Mouse (Mus musculus) hindbrain, embryonic 12.5 days (tissue): Measurements from ENCODE around the gene Atp6v1g2. TPM values are rescaled to one million over a fixed set of nuclear protein-coding genes. Genes with fewer than 3 reads are reported as not detected.

ENCODE experiments used
- ATAC-seq: fragments of 200-750 bp; cut with Nextera tagmentation; 2 replicates; pipeline ENCODE4 v1.8.0; 2017; ENCODE audit warnings: moderate TSS enrichment; ENCODE audit not compliant: low FRiP score
- H3K27ac ChIP-seq: fragments of 300-500 bp; sonication (generic); 2 replicates; pipeline ENCODE4 v1.5.1; 2016; ENCODE audit warnings: mild to moderate bottlenecking
- H3K27me3 ChIP-seq: fragments of 300-500 bp; sonication (generic); 2 replicates; pipeline ENCODE4 v1.6.1; 2016; ENCODE audit warnings: mild to moderate bottlenecking
- H3K36me3 ChIP-seq: fragments of 300-500 bp; sonication (generic); 2 replicates; pipeline ENCODE4 v1.6.1; 2016; ENCODE audit warnings: mild to moderate bottlenecking
- H3K4me1 ChIP-seq: fragments of 300-500 bp; sonication (generic); 2 replicates; pipeline ENCODE4 v1.6.1; 2016
- H3K4me2 ChIP-seq: fragments of 300-500 bp; sonication (generic); replicated peaks from 2 replicates; pipeline ENCODE4 v1.6.1; 2016; ENCODE audit warnings: mild to moderate bottlenecking
- H3K4me3 ChIP-seq: fragments of 300-500 bp; sonication (generic); 2 replicates; pipeline ENCODE4 v1.5.1; 2016; ENCODE audit warnings: mild to moderate bottlenecking
- H3K9ac ChIP-seq: fragments of 300-500 bp; sonication (generic); 2 replicates; pipeline ENCODE4 v1.6.1; 2016; ENCODE audit warnings: mild to moderate bottlenecking, moderate library complexity
- H3K9me3 ChIP-seq: fragments of 300-500 bp; sonication (generic); replicated peaks from 2 replicates; pipeline ENCODE4 v1.6.1; 2016; ENCODE audit warnings: mild to moderate bottlenecking
- WGBS: fragments of 180-500 bp; shearing (Covaris S2); methylation state at CpG from one replicate; pipeline ENCODE4 v1.1.7; 2016; 5-methylcytosine and 5-hydroxymethylcytosine counted together
- polyA plus RNA-seq: library from polyadenylated mRNA; unstranded; fragments of >200 nt; fragmentation: Nextera tagmentation; extraction: Ambion mirVana; gene quantifications from 2 replicates; pipeline ENCODE4 v1.2.1, GENCODE M21; 2016

Atp6v1g2 gene
- polyA plus RNA-seq, 1 experiment from 2014 or later = 23.0 TPM

- H3K4me1 ChIP-seq = no peaks in the 10 kb centered on the region
- H3K9me3 ChIP-seq = no peaks in the 10 kb centered on the region
- peaks cover 5% of the 10 kb centered on the region for H3K27me3 ChIP-seq
- H3K4me3 ChIP-seq = no peak overlapping the region
- H3K36me3 ChIP-seq = no peaks in the 10 kb centered on the region
- no peak overlapping the region for H3K9ac ChIP-seq
- no peak for ATAC-seq
- 76% methylated on average over 12 of the region's 12 CpGs for WGBS
- H3K4me2 ChIP-seq = no peak overlapping the region
- H3K27ac ChIP-seq = no peak overlapping the region
Measured at GRCm38 (mm10) chr17:35209785-35210535, 23.5 kb upstream of the Atp6v1g2 start.

GRCm38 (mm10) chr17:35210593-35210992 lies 22.9 kb upstream of the Atp6v1g2 start:
- Histone ChIP-seq H3K27ac (no peak overlapping the region), H3K4me3 (no peak overlapping the region), H3K9ac (no peak overlapping the region), H3K27me3 (no peaks in the 10 kb centered on the region; the same call in 1 of the 2 replicates), H3K4me2 (no peak overlapping the region), H3K4me1 (no peaks in the 10 kb centered on the region), H3K36me3 (no peaks in the 10 kb centered on the region), H3K9me3 (no peaks in the 10 kb centered on the region)
- whole genome bisulfite sequencing = 86% methylated on average over 3 of the region's 3 CpGs
- no peak for ATAC-seq

- 92% methylated on average over 5 of the region's 5 CpGs for WGBS
- H3K36me3 ChIP-seq = no peaks in the 10 kb centered on the region
- ATAC-seq = no peak
Measured at GRCm38 (mm10) chr17:35213071-35213470, 20.4 kb upstream of the Atp6v1g2 start.

DNA sequence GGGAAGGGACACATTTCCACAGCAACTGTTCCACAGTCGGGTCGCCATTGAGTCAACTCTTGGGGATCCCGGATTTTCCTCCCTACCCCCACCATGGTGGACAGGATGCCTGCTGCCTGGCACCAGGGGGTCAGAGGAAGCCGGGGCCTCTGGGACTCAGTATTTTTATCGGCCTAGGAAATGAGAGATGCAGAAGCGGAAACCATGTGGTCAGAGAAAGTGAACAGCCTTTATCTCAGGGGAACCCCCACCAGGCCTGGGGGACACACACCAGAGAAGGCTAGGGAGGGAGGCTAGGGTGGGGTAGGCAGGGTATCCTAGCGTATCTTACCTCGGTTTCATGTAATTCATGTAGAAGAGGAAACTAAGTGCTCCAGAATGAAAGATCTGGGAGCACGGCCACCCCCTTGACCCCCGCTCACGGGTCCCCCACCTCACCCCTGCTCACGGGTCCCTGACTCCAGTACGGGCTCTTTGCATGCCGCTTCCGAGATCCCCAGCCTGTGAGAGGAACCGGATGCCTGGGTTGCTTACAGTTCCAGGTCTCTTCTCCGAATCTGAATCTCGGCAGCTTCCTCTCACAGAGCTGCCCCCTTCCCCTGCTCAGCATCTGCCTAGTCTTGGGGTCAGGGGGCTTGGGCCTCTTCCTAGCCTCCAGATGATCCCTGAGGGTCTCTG lies 14.8 kb upstream of the Atp6v1g2 start:
- Histone ChIP-seq H3K27ac (no peak overlapping the region), H3K36me3 (peaks cover 30% of the 10 kb centered on the region), H3K27me3 (no peaks in the 10 kb centered on the region), H3K4me2 (no peak overlapping the region), H3K9me3 (no peaks in the 10 kb centered on the region), H3K4me3 (no peak overlapping the region), H3K4me1 (peaks cover 4% of the 10 kb centered on the region; the same call in 1 of the 2 replicates), H3K9ac (no peak overlapping the region)
- WGBS = 77% methylated on average over 18 of the region's 18 CpGs
- ATAC-seq = no peak

More at GRCm38 (mm10) chr17:35213071-35213470, 20.4 kb upstream of the Atp6v1g2 start:
- Histone ChIP-seq H3K4me3 (no peak overlapping the region), H3K9me3 (no peaks in the 10 kb centered on the region), H3K27ac (no peak overlapping the region), H3K27me3 (no peaks in the 10 kb centered on the region; the same call in 1 of the 2 replicates), H3K4me1 (no peaks in the 10 kb centered on the region), H3K9ac (no peak overlapping the region), H3K4me2 (no peak overlapping the region)

DNA sequence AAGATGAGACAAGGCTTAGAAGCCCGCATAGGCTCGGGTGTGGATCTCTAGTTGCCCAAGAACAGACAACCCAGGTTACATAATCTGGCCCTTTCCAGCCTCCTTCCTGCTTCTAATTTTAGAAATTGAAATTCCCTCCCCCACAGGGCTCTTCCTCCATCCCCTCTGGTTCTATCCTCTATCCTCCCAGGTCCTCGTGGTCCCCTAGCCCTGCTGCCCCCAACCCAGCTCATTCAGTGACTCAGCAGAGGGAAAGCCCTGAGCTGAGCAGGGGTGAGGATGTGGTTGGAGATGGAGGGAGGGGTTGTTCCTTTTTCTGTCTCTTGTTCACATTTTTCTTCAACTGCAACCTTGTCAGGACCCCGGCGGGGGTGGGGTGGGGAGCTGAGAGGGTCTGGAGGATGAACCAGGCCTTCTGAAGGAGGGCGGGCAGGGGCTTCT lies 13.8 kb upstream of the Atp6v1g2 start:
- no peak overlapping the region for H3K4me3 ChIP-seq
- H3K27me3 ChIP-seq = no peaks in the 10 kb centered on the region
- H3K36me3 ChIP-seq = peaks cover 30% of the 10 kb centered on the region
- no peak overlapping the region for H3K27ac ChIP-seq
- H3K9ac ChIP-seq = no peak overlapping the region
- 82% methylated on average over 6 of the region's 6 CpGs for WGBS
- H3K4me1 ChIP-seq = peaks cover 4% of the 10 kb centered on the region; the same call in 1 of the 2 replicates
- H3K9me3 ChIP-seq = no peaks in the 10 kb centered on the region
- ATAC-seq = no peak
- H3K4me2 ChIP-seq = no peak overlapping the region

DNA sequence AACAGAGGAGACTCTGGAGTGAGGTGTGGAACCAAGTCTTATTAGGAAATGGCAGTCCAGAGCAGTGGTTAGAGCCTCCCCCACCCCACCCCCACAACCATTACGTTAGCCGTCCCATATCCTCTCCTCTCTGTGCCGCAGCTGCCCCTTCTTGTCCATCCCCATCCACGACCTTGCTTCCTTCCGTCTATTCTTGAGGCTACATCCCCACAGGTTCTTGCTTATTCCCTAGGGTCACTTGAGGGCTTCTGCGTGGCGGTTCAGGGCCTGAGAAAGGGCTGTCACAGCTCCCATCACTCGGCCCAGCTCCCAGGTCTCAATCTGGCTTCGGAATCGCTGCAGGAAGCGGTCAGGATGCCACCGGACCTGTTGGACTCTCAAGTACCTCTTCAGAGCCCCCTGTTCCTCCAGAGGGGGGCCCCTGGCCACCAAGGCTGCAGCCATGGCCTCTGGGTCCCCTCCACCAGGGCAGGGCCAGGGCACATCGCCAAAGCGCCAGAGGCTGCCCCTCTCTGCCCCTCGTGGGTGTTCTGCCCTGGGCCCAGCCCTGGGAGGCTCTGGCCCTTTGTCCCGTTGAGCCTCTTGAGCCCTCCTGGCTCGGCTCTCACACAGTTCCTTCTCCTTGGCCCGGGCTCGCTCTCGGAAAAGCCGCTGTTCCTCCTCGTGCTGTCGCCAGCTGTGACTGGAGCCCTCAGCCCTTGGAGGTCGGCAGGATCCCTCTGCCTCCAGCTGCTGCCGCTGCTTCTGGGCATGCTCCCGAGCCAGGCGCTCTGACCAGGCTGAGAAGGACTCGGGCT lies 13.1 kb upstream of the Atp6v1g2 start, which contains the start of gene Gm16181:
TSS of gene Gm16181 (plus strand) at position 679 of the 797 bp plus-strand sequence.
- Histone ChIP-seq H3K27ac (peak within 1 kb of the TSS; percentile 13), H3K4me3 (no peak within 1 kb of the TSS)

GRCm38 (mm10) chr17:35222299-35222698 lies 11.2 kb upstream of the Atp6v1g2 start:
- Histone ChIP-seq H3K27ac (no peak overlapping the region), H3K27me3 (no peaks in the 10 kb centered on the region), H3K9me3 (no peaks in the 10 kb centered on the region), H3K36me3 (peaks cover 43% of the 10 kb centered on the region), H3K4me3 (no peak overlapping the region), H3K4me2 (no peak overlapping the region), H3K9ac (no peak overlapping the region), H3K4me1 (peaks cover 4% of the 10 kb centered on the region; the same call in 1 of the 2 replicates)
- WGBS = 71% methylated on average over 6 of the region's 6 CpGs
- no peak for ATAC-seq

More for the DNA sequence above, 13.1 kb upstream of the Atp6v1g2 start, which contains the start of gene Gm16181:
- Histone ChIP-seq H3K9ac (no peak within 1 kb of the TSS), H3K4me2 (no peak within 1 kb of the TSS), H3K27me3 (no peaks in the 10 kb centered on the region), H3K36me3 (peaks cover 37% of the 10 kb centered on the region), H3K4me1 (peaks cover 4% of the 10 kb centered on the region; the same call in 1 of the 2 replicates), H3K9me3 (no peaks in the 10 kb centered on the region)
- 79% methylated on average over 28 of the region's 28 CpGs for WGBS
- ATAC-seq = no peak

GRCm38 (mm10) chr17:35224641-35225040 lies 8.8 kb upstream of the Atp6v1g2 start:
- Histone ChIP-seq H3K4me3 (no peak overlapping the region), H3K36me3 (peaks cover 59% of the 10 kb centered on the region), H3K27ac (no peak overlapping the region), H3K4me1 (peaks cover 4% of the 10 kb centered on the region; the same call in 1 of the 2 replicates), H3K9ac (no peak overlapping the region), H3K4me2 (no peak overlapping the region), H3K27me3 (no peaks in the 10 kb centered on the region), H3K9me3 (no peaks in the 10 kb centered on the region)
- ATAC-seq = no peak
- 97% methylated on average over 4 of the region's 4 CpGs for whole genome bisulfite sequencing

- Histone ChIP-seq H3K4me1 (peaks cover 4% of the 10 kb centered on the region; the same call in 1 of the 2 replicates), H3K27me3 (no peaks in the 10 kb centered on the region), H3K9ac (no peak overlapping the region), H3K36me3 (peaks cover 53% of the 10 kb centered on the region), H3K4me2 (no peak overlapping the region), H3K27ac (no peak overlapping the region), H3K4me3 (no peak overlapping the region), H3K9me3 (no peaks in the 10 kb centered on the region)
- no peak for ATAC-seq
- WGBS = 96% methylated on average over 5 of the region's 5 CpGs
Measured at GRCm38 (mm10) chr17:35225456-35225855, 8.0 kb upstream of the Atp6v1g2 start.

DNA sequence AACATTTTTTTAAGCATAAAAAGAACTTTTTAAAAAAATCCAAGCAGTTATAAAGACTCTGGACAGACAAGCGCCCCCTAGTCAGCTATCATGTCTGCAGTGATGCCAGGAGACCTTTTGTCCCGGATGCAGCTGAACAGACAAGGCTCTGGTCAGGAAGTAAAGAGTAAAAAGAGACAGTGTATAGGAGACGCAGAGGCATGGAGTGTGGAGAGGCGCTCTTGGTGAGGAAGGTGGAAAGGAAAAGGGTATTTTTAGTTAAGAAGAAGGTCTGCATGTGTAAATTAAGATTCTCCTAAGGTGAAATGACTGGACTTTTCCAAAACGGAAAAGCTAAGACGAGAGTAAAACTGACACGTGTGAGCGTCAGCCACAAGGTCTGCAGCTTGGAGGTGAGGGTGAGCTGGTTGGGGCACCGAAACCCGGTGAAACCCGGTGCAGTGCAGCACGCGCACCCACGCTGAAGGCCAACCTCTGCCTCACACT lies 6.9 kb upstream of the Atp6v1g2 start:
- H3K9me3 ChIP-seq = no peaks in the 10 kb centered on the region
- H3K36me3 ChIP-seq = peaks cover 51% of the 10 kb centered on the region
- 87% methylated on average over 14 of the region's 14 CpGs for WGBS
- no peaks in the 10 kb centered on the region for H3K27me3 ChIP-seq
- ATAC-seq = no peak
- no peak overlapping the region for H3K4me2 ChIP-seq
- no peak overlapping the region for H3K27ac ChIP-seq
- H3K9ac ChIP-seq = no peak overlapping the region
- H3K4me1 ChIP-seq = peaks cover under 1% of the 10 kb centered on the region; the same call in 1 of the 2 replicates
- H3K4me3 ChIP-seq = no peak overlapping the region

GRCm38 (mm10) chr17:35231022-35231421 lies 2.4 kb upstream of the Atp6v1g2 start:
- peaks cover 43% of the 10 kb centered on the region for H3K36me3 ChIP-seq
- peaks cover 28% of the 10 kb centered on the region for H3K4me1 ChIP-seq
- 90% methylated on average over 10 of the region's 10 CpGs for WGBS
- no peak overlapping the region for H3K4me3 ChIP-seq
- no peak overlapping the region for H3K27ac ChIP-seq
- no peak overlapping the region for H3K4me2 ChIP-seq
- H3K27me3 ChIP-seq = no peaks in the 10 kb centered on the region
- ATAC-seq = no peak
- no peaks in the 10 kb centered on the region for H3K9me3 ChIP-seq
- no peak overlapping the region for H3K9ac ChIP-seq

DNA sequence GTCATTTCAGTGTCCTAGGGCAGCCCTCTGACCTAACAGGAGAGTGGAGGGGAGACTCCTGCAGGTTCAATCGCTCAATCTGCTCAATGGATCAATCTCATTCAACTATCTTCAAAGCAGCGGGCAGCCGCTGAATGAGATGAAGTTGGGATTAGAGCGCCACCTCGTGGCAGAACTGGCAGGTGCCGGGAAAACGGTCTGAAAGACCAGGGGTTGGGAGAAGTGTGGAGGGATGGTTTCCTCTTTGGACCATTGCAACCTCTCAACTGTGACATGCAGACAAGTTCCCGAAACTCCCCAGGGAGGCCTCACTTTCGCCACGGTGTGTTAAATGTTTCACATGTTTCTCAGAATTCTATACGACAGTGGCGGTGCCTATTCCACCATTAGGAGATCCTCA lies 1.4 kb upstream of the Atp6v1g2 start:
- H3K27me3 ChIP-seq = no peaks in the 10 kb centered on the region
- H3K9me3 ChIP-seq = no peaks in the 10 kb centered on the region
- no peak overlapping the region for H3K4me3 ChIP-seq
- peaks cover 40% of the 10 kb centered on the region for H3K36me3 ChIP-seq
- H3K27ac ChIP-seq = no peak overlapping the region
- 13% methylated on average over 12 of the region's 12 CpGs for WGBS
- peak overlapping the region; percentile 31 for H3K4me2 ChIP-seq
- peaks cover 34% of the 10 kb centered on the region for H3K4me1 ChIP-seq
- ATAC-seq = no peak
- H3K9ac ChIP-seq = no peak overlapping the region; the same call in 1 of the 2 replicates
